Mouse (Mus musculus): ENCODE data around the gene C1qtnf9.

C1qtnf9 gene

DNA sequence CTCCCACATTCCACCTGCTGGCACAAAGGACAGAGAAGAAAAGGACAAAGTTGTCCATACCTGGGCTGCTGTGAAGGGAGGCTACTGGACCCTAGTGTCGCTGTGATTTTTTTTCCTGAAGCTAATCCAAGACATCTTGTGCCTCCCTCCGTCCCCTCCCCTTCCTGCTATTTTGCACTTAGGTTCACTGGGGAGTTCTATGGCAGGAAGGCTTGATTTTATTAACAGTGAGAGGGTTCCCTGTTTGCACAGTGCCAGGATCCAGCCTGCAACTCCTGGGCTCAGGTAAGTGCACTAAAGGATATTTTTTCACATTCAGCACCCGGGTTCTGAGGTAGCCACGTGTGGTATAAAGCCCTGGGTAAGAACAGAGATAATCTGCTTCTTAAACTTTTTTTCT is at the start of gene C1qtnf9:
Gene C1qtnf9, plus strand, starts transcription at position 251 of the 400 bp plus-strand sequence.
- no peak for DNase-seq (ENCODE audit: extremely low spot score)

DNA sequence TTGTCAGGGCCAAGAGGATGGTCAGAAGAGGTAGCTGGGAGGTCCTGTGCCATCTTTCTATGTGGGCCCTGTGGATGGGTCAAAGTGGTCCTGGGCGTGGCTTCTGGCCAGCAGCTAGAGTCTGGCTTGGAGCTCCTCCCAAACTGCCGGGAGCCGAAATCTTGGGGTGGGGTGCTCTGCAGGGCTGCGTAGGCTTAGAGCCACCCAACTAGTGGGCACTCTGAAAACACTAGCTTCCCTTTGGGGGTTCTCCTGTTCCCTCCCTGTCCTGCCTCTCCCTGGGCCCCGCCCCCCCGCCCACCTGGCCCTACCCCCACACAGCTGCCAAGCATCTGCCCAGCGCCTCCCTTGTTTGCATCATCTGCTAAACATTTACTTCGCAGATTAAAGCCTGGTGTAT is 46.6 kb upstream of the C1qtnf9 start:
- no peak for DNase-seq (ENCODE audit: extremely low spot score)

DNA sequence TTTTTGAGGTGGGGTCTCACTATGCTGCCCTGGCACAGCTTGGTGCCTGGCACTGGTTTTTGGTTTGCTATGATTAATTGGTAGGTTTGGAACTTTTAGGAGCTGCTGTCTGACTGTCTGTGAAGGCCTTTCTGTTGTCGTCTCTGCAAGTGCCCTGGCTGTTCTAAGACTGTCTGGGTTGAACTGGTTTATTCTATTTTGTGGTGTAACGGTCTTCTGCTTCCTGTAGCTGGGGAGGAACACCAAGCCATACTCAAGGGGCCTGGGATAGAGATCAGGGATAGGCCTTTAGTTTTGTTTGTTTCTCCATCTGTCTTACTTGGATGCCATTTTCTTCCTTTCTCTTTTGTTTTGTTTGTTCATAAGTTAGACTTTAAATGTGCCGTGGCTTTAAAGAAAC is 46.0 kb upstream of the C1qtnf9 start:
- DNase-seq (ENCODE audit: extremely low spot score), result no peak

DNA sequence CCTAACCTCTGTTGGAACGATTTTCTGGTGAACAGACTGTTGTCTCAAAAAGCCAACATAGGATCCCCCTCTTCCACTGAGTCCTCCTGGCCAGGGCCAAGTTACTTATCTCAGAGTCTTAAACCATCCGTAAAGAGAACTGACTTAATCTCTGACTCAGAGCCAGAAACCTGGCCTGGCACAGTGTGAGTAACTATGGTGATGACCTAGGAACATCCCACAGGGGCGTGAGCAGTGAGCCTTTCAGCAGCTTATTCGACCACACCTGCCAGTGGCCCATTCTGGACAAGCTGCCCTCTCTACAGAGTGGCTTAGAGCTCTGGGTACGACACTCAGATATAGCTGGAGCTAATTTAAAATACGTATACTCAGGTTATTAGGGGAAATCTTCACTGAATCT is 41.8 kb upstream of the C1qtnf9 start:
- DNase-seq (ENCODE audit: extremely low spot score), result no peak

DNA sequence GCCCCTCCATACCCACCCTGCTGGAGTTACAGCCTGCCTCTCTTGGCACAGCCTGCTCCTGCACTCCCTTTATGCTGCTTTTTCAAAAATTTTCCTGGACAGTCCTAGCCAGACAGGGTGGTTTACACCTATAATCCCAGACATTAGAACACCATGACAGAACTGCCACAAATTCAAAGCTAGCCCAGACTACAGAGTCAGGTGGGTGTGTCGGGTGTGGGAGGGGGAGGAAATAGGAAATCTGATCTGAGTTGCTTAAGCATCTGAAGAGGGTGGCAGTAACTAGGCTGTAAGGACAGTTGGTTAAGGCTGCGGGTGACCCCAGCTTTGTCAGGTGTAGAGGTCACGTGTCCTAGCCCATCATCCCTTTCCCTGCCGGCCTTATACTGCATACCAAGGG is 40.8 kb upstream of the C1qtnf9 start:
- no peak for DNase-seq (ENCODE audit: extremely low spot score)

DNA sequence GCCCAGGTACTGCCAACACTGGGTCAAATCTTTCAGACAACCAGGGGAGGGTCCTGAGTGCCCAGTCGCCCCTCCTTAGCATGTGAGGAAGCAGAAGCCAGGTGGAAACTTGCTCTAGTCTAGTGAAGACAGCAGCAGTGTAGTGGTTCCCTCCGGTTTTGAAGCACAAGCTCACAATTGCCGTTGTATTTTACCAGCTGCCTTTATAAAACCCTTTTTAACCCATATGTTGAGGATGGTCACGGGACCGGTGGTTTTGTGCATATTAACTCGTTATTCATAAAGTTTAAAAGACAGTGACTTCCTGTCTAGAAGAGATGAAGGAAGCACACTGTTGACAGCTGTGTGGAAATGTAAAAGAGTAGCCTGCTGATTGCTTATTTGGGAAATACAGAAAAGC is 35.9 kb upstream of the C1qtnf9 start:
- DNase-seq (ENCODE audit: extremely low spot score), result no peak

DNA sequence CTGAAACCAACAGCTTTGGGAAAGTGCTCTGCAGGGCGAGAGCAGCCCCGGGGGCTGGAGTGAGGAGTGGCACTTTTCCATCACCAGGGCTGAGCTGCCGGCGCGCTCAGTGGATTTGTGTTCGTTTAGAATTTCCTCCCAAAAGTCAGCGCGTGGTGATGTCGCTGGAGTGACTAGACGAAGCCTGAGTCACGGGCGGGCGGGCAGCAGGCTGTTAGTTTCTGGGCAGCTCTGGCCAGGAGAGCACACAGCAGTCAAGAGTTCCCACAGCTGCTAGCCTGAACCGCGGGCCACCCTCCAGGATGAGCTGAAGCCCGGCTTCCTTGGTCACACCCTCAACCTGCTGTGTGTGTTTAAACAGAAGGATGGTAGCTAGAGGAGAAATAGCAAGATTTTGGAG is 35.1 kb upstream of the C1qtnf9 start:
- DNase-seq (ENCODE audit: extremely low spot score), result peak; percentile 39

DNA sequence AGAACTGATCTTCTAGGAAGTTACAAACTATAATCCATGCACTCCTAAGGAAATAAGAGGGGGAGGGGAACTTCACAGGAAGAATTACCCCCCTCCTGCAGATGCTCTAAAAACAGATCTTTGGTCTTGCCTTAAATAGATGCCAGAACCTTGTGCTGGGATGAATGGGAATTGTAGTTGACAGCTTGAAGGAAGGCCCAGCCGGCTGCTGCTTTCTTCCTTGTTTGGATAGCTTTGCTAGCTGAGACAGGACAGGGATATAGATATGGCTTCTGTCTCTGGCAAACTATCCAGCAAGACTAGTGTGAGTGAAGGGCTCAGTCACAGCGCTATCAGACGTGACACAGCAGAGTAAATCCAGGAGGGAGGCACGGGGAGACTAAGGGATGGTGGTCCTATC is 34.2 kb upstream of the C1qtnf9 start:
- no peak for DNase-seq (ENCODE audit: extremely low spot score)

DNA sequence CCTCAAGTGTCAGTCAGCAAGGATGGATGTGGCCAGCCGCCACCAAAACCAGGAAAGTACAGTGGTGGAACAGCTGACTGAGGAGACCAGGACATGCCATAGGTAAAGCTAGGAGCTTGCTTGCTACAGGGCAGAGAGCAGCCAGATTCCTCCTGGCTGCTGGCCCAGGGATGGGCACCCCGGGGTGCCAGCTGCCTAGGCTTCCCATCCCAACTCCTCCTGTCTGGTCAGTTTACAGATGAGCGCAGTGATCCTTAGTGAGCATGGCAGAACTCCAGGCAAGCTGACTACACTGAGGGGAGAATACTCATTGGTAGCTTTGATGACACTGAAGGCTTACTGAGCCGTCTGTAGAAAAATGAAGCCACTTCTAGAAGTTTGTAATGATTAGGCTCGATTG is 32.7 kb upstream of the C1qtnf9 start:
- no peak for DNase-seq (ENCODE audit: extremely low spot score)

DNA sequence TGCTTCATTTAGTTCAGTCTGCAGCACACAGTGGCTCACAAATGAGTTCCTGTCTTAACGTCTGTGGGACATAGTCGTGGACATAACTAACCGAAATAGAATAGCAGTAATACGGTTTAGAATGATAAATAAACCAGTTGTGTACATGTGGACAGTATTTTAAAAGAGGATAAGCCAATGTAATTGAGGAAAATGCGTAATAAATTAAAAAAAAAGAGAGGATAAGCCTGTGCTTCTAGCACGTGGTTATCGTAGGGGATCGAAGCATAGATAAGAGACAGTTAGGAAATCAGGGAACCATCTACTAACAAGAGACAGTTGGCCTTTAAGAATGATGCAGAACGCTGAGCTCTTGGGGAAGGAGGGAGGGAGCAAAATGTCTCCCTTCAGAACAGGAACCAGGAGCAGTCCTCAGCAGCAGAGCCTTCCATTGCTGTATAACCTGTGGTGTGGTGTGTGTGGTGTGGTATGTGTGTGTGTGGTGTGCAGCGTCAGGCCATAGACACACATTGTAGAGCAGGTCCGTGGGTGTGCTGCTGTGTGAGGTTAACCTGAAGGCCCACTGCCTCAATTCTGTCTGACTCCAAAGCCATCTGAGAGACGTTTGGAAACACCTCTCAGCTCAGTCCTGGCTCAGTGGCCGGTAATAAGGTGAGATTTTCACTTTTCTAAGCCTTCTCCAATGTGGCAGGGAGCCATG is 31.9 kb upstream of the C1qtnf9 start:
- DNase-seq (ENCODE audit: extremely low spot score), result no peak

DNA sequence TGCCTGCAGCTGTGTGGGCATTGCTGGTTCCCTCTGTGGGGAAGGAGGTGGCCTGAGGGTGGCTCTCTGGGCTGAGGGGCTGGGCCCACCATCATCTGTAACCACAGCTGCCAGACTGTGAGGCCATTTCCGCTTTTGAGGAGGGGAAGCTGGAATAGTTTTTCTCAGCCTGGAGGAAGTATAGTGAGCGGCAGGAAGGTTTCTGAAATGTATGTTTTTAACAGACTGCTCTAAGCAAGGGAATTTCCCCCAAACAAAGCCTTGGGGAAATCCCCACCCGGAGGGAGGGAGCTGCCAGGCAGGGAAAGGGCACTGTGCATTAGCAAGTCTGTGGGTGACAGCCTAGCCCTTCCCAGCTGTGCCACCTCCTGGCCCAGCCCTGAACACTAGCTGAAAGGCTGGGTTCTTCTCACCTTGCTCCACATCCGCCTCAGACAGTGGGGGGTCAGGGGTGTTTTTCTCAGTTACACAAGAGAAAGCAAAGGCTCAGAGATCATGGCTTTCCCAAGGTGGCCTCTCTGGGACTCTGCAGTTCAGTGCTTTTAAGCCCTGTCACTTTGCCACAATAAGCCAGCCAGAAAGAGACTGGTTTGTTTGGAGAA is 31.2 kb upstream of the C1qtnf9 start:
- peak; percentile 42 for DNase-seq (ENCODE audit: extremely low spot score)

DNA sequence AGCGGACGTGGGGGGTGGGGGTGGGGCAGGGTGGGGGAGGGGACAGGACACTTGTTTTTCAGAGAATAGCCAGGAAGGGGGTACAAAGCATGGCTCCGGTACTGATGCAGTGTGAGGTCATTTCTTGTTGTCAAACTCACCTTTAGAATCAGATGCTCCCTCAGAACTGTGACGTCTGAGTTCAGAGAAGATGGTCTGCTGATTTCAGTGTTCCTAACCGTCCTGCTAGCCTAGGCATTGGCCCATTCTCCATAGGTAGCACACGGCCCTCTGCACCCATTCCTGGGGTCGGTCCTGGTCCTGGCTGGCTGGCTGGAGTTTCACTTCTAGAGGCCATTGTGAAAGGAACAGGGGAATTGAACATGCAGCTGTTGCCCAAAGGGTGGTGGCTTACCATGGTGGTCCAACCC is 30.7 kb upstream of the C1qtnf9 start:
- no peak for DNase-seq (ENCODE audit: extremely low spot score)

DNA sequence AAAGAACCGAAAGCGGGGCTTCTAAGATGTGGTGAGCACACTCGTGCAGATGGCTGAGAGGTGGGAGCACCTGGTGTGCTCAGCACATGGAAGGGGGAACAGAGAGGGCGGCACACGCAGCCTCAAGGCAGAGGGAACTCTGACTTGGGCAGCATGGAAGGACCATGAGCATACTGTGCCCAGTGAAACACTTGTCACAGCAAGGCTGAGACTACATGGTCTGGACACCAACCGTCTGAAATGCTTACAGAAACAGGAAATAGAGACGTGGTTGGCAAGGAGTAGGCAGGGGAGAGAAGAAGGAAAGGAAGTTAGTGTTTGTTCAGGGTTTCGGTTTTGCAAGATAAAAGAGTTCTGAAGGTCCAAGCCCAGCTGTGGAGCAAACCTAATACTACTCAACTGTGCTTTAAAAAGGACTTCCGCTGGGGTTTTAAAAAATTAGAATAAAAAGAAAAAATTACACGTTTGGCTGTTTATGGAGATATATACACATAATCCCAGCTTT is 29.4 kb upstream of the C1qtnf9 start:
- no peak for DNase-seq (ENCODE audit: extremely low spot score)

DNA sequence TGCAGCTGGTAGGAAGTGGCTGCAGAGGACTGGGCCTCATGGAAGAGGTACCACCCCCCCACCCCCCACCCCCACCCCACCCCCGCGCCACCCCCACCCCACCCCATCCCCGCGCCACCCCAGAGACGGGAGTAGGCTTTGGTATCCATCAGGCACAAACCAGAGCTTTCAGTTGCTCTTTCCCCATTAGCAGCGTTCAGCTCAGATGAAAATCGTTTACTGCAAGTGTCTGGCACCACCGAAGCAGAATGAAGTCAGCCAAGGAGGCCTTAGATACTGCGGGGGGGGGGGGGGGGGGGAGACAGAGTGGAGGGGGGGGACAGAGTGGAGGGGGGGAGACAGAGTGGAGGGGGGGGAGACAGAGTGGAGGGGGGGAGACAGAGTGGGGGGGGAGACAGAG is 28.8 kb upstream of the C1qtnf9 start:
- no peak for DNase-seq (ENCODE audit: extremely low spot score)

DNA sequence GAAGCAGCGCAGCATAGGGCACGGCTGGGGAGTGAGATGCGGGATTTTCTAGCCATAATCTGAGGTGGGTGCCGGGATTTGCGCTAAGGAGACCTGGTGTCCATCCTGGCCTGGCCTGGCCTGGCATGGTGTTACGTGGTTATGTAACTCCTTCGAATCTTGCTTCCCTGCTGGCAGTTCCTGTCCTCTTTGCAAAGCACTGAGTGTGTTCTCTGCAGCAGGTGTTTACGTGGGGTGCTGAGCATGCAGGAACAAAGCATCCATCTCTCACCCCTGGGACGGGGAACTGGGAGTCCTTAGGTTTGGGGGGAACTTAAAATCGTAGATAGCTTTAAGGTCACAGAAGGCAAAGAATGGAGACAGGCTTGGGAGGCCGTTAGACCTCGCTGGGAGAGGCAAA is 28.3 kb upstream of the C1qtnf9 start:
- no peak for DNase-seq (ENCODE audit: extremely low spot score)

DNA sequence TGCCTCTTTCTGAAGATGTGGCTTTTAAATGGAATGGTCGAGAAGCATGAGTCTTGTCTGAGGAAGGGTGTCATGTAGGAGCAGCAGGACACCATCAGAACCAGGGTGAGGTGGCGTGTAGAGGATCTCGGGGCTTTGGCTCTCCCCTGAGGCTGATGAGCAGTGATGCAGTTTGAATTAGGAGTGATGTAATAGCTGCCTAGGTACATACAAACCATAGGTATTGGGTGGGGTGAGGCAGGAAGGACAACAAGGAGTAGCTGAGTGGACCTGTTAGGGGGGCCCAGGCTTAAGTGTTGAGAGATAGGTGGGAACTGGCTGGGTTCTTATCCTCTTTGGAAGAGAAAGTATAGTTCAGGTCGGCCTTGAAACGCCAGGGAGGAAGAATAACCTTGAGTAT is 27.4 kb upstream of the C1qtnf9 start:
- DNase-seq (ENCODE audit: extremely low spot score), result no peak

DNA sequence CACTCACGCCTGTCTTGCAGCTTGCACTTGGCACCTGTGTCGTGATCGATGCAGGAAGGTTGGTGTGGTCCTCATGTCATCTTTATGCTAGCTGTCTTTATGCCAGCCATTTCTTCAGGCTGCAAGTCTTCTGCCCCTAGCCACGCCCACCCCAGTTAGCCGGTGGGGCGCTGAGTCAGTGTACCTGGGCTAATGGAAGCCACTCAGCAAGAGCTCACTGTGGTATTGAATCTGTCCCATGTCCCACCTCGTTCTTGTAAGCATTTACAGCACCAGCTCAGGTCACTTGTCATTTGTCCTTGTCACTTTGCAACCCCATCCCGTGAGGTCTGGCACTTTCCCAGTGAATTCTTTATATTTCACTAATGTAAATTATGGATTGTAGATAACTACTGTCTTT is 26.9 kb upstream of the C1qtnf9 start:
- DNase-seq (ENCODE audit: extremely low spot score), result no peak

DNA sequence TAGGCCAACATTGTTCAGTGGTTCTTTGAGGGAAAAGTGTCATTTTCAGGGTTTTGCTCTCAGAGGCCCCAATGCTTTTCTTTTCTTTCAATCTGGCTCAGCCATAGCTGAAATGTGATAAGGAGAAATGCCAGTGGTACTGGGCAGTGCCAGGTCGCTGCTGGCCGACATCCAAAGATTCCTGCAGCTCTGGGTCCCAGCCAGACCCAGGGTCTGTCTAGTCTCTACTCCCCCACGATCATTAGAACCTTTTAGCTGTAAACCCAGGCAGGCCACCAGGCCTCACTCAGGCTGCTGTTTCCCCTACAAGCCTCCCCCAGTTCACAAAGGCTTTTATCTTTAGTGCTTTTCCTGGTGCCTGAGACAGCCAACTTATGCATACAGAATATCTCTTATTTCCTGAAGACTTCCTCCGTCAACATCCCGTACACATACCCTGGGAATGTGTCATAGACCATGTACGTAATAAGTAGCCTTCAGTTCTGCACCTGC is 26.4 kb upstream of the C1qtnf9 start:
- DNase-seq (ENCODE audit: extremely low spot score), result no peak

DNA sequence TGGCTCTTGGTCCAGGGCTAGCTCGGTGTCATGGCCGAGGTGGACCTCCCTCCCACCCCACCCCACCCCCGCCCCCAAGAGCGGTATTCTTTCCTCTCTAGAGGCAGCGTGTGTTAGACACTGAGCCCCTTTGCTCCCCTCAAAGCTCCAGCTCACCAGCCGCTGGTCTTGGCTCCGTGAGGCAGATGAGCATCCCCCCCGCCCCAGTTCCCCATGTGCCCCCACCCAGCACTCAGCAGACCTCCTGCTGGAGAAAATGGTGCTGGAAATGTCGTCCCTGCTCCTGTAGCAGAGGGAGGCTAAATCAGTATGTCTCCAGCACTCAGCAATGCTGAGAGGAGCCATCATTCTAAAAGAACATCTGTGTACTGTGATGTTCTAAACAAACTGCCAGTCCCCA is 24.3 kb upstream of the C1qtnf9 start:
- DNase-seq (ENCODE audit: extremely low spot score), result no peak

DNA sequence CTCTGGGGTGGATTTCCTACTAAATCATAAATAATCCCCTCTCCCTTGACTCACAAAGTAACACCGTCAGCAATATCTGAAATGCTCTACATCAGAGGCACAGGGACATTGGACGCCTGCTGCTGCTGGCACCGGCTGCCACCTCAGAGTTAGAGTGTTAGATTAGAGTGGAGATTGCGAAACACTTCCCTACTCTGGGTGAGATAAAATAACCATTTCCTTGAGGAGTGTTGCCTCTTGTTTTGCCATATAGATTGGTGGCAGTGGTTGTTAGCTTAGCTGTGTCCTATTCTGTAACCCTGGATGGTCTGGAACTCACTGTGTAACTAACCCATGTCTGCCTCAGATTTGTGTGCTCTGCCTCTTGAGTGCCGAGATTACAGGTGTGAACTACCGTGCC is 22.7 kb upstream of the C1qtnf9 start:
- no peak for DNase-seq (ENCODE audit: extremely low spot score)

DNA sequence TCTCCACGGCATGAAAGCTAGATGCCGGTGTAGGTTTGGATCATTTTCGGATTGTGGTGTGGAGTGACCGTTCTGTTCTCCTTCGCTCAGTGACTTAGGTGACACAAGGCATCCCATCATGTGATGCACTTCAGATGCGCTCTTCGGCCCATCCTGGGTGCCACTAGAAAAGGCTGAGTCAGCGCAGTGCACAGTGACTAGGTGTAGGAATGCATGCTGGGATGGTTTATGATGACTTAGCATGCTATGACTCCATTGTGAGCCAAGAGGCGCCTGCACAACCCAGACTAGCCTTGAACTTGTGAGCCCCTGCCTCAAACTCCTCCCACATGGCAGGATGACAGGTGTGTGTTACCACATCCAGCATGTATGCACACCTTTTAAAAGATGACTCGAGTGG is 21.8 kb upstream of the C1qtnf9 start:
- no peak for DNase-seq (ENCODE audit: extremely low spot score)

DNA sequence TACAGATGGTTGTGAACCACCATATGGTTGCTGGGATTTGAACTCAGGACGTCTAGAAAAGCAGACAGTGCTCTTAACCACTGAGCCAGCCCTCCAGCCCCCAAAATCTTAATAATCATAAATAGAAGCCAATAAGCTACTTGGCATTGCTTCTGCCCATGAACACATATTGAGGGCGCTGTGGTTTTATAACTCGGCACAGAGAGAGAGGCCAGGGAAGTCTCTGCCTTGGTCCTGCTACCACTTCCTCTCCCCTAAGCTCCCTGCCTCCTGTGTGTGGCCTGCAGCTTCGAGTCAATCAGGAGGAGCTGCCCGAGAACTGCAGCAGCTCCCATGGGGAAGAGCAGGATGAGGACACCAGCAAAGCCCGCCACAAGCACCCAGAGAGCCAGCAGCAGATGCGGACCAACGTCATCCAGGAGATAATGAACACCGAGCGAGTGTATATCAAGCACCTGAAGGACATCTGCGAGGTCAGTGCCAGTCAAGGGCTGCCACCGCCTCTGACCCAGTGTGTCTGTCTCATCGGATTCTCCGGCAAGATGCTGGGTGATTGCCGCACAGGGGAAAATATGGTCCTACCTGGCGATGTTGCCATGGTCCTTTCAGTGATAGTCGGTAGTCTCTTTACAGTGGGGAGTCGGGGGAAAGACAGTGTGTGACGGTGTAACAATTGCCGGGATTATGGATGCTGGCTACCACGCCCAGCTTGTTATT is 20.6 kb upstream of the C1qtnf9 start:
- DNase-seq (ENCODE audit: extremely low spot score), result no peak

DNA sequence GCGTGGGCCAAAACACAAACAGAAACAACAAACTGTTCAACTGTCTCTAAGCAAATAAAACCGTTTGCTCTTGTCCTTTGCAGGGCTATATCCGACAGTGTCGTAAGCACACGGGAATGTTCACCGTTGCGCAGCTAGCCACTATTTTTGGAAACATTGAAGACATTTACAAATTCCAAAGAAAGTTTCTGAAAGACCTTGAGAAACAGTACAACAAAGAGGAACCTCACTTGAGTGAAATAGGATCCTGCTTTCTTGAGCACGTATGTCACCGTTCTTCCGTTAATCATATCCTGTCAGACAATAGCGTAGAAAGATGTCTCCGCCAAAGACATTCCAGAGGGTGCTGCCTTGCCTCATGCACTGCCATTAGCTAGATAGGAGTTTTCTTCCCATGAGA is 18.1 kb upstream of the C1qtnf9 start:
- no peak for DNase-seq (ENCODE audit: extremely low spot score)
